Mouse (Mus musculus): ENCODE data around the gene Msh5. TPM values are rescaled to one million over a fixed set of nuclear protein-coding genes. Genes with fewer than 3 reads are reported as not detected.
"Not testable (repeated sequence)": the region's sequence is repeated elsewhere in the genome, so short reads cannot be mapped to it uniquely, and the experiment has no call there.

The Msh5 gene
- total RNA-seq, 2 experiments from 2014 or later = 0.28 TPM; not detected in 1

DNA sequence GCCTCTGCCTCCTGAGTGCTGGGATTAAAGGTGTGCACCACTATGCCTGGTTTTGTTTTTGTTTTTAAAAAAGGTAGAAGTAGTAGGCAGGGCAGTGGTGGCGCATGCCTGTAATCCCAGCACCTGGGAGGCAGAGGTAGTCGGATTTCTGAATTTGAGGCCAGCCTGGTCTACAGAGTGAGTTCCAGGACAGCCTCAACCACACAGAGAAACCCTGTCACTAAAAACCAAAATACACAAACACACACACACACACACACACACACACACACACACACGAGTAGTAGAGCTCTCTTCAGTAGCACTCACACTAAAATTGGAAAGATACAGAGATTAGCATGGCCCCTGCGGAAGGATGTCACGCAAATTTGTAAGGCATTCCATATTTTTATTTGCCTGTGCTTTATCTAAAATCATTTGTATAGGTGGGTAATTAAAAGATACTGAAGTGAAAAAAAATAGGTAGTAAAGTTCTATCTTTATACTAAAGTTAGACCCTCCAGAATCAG lies 2.4 kb upstream of the Msh5 start:
- no peak for DNase-seq (ENCODE audit: low spot score)

GRCm38 (mm10) chr17:35048149-35048931 lies 1.8 kb upstream of the Msh5 start:
- no peak for DNase-seq (ENCODE audit: low spot score)

GRCm38 (mm10) chr17:35047688-35048087 lies 1.1 kb upstream of the Msh5 start:
- DNase-seq (ENCODE audit: low spot score) = no peak

GRCm38 (mm10) chr17:35045807-35046680 lies 501 bp downstream of the Msh5 start:
- DNase-seq (ENCODE audit: low spot score) = no peak

DNA sequence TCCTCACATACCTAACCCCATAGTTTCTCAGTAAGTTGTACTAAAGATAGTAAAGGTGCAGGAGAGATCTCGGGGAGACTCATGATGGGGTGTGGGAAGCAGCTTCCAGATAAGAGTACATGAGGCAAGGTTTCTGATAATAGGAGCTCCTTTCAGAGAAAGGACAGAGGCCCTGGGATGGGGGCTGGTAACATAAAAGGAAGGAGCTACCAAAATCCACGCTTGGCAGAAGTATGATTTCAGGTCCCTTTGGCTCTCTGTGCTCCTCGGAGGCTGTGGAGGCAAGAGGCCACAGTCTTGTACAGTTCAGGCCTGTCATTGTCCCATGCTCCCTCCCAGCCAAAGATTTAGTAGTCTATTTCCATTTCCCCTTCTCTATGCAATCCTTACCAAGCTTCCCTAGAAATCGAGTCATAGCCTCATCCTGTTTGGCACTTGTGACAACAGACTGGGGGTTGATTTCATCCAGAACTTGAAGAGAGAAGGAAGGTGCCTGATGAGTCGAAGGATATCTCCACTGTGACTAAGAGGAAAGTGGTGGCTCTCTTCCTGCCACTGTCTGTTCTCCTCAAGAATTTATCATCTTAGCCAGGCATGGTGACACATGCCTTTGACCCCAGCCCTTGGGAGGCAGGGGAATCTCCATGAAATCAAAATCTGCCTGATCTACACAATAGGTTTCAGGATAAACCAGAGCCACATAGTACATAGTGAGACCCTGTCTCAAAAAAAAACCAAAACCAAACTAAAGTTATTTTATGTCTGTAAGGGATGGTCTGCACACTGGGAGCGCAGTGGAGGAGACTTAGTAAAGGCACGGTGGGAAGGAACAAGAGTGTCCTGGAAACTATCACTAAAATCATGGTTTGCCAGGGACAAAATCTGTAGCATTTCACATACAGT lies 1.4 kb downstream of the Msh5 start:
- DNase-seq (ENCODE audit: low spot score) = no peak

GRCm38 (mm10) chr17:35043794-35044193 lies 2.8 kb downstream of the Msh5 start:
- no peak for DNase-seq (ENCODE audit: low spot score)

GRCm38 (mm10) chr17:35039121-35039873 lies 7.2 kb downstream of the Msh5 start:
- DNase-seq (ENCODE audit: low spot score) = no peak

DNA sequence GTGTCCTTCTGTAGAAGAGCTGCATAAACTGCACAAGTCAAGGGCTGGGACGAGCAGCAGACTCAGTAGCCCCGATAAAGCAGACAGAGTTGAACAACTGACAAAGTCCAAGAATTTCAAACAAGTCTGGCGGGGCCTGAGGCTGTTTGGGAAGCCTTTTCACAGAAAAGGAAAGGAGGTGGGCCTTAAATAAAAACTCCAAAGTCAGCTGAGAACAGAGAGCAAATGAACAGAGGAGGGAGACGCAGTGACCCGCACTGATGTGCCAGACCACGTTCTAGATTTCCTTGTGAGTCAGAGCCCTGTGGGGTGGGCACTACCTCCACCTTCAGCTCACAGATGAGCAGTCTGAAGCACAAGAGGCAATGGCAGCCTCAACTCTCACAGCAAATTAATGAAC lies 11.6 kb downstream of the Msh5 start:
- no peak for DNase-seq (ENCODE audit: low spot score)

- not testable (repeated sequence) for DNase-seq (ENCODE audit: low spot score)
These were observed 12.8 kb downstream of the Msh5 start for GRCm38 (mm10) chr17:35033703-35034102.

DNA sequence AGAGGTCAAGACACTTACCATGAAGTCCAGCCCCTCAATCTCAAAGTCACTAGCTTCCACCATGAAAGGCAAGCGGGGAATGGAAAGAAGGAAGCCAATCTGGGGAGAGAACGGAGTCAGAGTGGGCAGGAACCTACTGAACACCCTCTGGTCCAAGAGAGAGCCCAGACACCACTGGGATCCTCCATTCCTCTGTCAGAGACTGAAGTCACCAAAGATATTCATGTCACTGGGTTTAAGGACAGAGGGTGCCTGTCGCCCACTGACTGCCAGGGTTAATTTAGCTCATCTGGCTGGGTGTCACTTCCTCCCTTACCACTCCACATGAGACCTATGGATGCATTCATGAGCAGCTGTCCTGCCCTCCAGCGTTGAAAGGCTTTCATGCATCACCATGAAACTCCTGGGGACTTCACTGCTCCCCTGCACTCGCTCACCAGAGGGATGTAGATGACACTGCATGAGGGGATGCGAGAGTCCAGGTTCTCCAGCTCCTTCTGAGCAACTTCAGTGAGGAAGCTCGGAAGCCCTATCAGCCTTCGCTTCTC lies 14.1 kb downstream of the Msh5 start:
- DNase-seq (ENCODE audit: low spot score) = no peak

DNA sequence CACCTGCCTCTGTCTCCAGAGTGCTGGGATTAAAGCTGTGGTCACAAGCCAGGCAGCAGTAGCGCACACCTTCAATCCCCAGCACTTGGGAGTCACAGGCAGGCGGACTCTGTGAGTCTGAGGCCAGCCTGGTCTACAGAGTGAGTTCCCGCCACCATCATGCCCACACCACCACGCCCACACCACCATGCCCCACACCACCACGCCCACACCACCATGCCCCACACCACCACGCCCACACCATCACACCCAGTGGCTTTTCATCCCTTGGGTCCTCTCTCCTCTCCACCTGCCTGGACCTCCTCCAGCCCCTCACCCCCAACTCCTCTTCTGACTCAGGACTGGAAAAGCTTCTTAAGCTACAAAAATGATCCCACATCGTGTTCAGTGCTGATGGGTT lies 14.7 kb downstream of the Msh5 start:
- no peak for DNase-seq (ENCODE audit: low spot score)

DNA sequence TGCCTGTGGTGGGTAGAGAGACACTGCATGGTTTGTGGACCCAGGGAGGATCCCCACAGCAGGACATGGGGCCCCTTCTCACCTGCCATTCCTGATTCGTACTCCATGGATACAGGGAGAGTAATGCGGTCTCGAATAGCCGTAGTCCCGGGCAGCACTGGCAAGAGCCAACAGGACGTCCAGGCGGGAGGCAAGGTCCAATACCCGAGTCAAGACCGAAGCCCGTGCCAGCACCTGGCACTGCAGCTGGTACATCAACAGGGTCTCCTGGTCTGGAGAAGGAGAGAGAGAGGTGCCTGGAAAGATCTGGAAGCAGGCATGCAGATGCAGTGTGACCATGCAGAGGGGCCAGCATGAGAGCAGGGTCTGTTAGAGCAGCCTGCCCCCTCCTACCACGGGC lies 15.3 kb downstream of the Msh5 start:
- DNase-seq (ENCODE audit: low spot score) = no peak

- DNase-seq (ENCODE audit: low spot score) = no peak
These were observed 16.6 kb downstream of the Msh5 start for GRCm38 (mm10) chr17:35029691-35030532.

GRCm38 (mm10) chr17:35028315-35028714 lies 18.2 kb downstream of the Msh5 start:
- no peak for DNase-seq (ENCODE audit: low spot score)

- DNase-seq (ENCODE audit: low spot score) = no peak
These were observed 19.1 kb downstream of the Msh5 start, which contains the start of gene Sapcd1 for GRCm38 (mm10) chr17:35027277-35028068. Gene Sapcd1, minus strand, starts transcription at chr17:35028016.

GRCm38 (mm10) chr17:35026206-35026605 lies 20.3 kb downstream of the Msh5 start:
- no peak for DNase-seq (ENCODE audit: low spot score)

DNA sequence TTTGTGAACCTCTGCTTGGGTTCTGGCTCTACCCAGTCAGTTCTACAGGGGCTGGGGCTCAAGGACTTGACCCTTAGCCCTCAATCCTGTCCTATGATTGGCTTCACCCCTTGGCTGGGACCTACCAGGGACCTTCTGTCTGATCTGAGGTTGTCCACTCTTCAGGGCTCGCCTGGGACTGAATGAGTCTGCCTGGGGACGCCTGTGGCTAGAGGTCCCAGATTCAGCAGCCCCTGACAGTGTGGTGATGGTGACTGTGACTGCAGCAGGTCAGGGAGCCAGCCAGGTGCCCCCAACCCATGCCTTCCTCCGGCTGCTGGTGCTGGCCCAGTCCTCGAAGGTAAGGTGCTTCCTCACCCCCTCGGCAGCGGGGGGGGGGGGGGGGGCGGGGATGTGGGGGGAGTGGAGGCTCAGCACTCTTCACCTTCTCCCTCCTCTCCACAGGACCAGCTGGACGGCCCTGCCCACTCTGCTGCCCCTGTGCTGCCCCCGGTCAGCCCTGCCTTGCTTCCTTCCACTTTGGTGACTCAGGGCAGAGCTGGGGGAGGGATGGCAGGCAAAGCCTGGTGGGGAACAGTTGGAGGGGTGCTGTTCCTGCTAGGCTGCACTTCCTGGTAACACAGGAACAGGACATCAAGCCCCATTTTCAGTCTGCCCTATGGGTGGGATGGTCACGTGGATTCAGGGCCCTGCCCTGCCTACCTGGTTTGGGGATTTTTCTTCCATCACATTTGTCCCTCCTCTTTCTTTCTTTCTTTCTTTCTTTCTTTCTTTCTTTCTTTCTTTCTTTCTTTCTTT lies 21.7 kb downstream of the Msh5 start:
- no peak for DNase-seq (ENCODE audit: low spot score)

DNA sequence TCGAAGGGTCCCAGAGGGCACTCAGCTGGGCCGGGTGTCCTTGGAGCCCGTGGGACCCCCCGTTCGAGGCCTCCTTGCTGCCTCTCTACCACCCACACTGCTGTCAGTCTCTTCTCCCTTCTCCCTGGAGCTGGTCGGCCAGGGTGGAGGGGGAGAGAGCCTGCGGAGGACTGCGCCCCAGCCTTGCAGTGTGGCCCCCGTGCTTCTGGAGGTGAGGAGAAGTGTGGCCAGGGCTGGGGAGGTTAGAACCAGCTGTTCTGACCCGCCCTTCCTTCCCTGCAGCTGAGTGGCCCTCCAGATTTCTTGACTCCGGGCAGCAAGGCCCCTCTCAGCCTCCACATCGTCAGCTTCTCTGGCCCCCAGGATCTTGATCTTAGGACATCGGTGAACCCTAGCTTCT lies 22.3 kb downstream of the Msh5 start:
- DNase-seq (ENCODE audit: low spot score) = no peak

Data from gastrocnemius, adult 18-20 months (tissue).